Mouse (Mus musculus): ENCODE measurements around the gene Fsip2. TPM values are rescaled to one million over a fixed set of nuclear protein-coding genes. Genes with fewer than 3 reads are reported as not detected.

The Fsip2 gene
- polyA plus RNA-seq (2012; rRNA removed), result not detected in 2 replicates

GRCm38 (mm10) chr2:82943472-82943871 is at the start of gene Fsip2:
Gene Fsip2 (plus strand): TSS chr2:82943634.
- no peak for DNase-seq (ENCODE audit: low spot score)

- no peak for DNase-seq (ENCODE audit: low spot score)
Measured at GRCm38 (mm10) chr2:82963443-82963842, 20.0 kb downstream of the Fsip2 start.

- DNase-seq (ENCODE audit: low spot score), result no peak
Measured at GRCm38 (mm10) chr2:83025853-83026252, 82.4 kb downstream of the Fsip2 start.

- DNase-seq (ENCODE audit: low spot score), result no peak
Measured at GRCm38 (mm10) chr2:83052914-83053690, 109.7 kb downstream of the Fsip2 start.
